Mouse (Mus musculus) c-Kit-negative CD71-positive TER-119-positive erythroid progenitor cells, embryonic 14.5 days (primary cell): Measurements from ENCODE around the gene Rap1gap2.

ENCODE experiments used
- DNase-seq: peaks from one replicate; pipeline ENCODE4 v3.0.0-alpha.2; 2013; ENCODE audit warnings: low read depth, low spot score

Rap1gap2 gene

DNA sequence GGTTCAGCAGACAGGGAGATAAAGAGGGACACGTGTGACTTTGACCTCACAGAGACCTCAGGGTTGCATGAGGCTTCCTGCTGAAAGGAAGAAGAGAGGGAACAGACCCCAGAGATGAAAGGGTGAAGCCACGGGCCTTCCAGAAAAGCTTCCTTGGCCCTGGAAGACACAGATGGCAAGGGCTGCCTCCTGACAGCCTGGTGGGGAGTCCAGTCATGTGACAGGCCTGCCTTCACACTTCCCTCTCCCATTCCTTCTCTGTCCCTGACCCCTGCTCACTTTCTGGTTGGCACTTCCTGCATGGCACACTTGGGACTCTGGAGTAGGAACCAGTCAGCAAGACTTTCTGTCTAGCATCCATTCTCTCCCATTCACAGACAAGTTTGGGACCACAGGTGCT, 148.1 kb downstream of the Rap1gap2 start:
- no peak for DNase-seq

DNA sequence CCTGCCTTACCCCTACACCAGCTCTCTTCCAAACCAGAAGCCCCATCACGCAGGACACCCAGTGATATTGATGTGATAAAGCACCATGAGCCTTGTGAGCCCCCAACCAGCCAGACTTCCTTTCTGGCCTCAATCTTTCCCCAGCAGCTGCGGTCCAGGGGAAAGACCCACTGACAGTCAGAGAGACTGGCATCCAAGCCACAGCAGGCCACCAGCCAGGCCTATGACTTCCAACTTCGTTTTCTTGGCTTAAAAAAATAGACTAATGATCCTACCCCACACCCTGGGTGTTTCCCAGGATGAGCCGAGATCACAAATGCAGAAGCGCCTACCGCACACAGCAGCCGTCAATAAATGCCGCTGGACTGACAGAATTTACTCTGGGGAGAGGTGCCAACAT, 151.1 kb downstream of the Rap1gap2 start:
- no peak for DNase-seq

DNA sequence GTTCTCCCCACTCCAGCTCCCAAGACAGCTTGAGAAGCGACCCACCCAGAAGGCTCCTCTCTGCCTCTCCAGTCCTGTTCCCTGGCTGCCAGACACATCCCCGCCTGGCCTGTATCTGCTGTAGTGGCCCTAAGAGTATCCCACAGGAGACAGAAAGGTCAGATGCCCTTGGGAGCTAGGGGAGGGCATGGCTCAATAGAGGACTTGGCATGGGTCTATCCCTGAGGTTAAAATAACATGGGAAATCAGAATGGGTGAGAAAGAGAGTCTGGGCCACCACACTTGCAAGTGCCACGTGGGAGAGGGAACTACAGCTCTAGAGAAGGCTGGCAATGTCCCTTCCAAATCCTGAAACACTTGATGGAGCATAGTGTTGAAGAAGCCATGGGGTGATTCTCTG, 152.3 kb downstream of the Rap1gap2 start:
- DNase-seq, result no peak

DNA sequence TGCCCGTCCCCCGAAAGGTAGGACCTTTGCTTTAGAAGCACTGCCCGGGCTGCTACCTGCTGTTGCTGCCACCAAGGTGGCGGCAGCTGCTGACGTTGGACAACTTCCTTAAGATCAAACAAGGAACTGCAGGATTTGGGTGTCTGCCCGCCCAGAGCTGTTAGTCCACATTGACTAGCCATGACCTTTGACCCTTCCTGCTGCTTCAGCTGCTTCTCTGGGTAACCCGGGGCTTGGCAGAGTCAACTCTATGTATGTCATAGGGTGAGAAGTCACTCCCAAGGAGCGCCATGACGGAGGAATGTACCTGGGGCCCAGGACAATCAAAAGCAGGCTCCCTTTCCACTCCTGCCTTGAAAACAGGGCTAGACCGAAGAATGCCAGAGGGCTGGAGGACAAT, 153.5 kb downstream of the Rap1gap2 start:
- DNase-seq, result no peak

DNA sequence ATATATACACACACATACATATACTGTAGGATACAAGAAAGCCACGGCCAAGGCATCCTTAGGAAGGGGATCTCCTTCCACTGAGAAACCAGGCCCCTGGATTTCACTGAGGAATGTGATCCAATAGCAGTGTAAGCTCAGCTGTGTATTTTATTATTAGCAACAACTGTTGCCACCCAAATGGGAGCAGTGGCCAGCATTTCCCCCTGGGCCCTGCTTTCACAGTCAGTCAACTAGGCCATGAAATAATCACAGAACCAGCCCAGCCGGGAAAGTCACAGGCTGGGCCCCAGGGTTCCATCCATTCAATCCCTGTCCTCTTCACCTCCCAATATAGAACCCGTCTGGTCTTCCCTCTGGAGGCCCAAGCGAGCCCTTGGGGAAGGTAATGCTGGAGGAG, 162.2 kb downstream of the Rap1gap2 start:
- no peak for DNase-seq

DNA sequence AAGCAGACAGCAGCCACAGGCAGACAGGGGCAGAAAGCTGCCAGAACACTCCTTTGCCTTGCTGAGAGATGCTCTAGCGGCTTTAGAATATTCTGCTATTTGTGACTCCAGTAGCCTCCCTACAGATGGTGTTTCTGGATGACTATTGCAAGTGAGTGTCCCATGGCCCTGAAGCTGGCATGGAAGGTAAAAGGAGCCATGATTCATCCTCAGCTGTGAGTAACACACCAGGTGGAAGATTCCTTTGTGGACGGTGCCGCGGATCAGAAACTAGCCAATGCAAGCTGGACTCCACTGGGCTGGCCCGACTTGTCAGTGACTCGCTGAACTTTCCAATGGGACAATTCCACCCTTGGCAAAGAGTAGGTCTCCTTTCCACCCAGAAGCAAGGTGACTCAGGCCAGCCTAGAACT, 162.7 kb downstream of the Rap1gap2 start:
- DNase-seq, result no peak

DNA sequence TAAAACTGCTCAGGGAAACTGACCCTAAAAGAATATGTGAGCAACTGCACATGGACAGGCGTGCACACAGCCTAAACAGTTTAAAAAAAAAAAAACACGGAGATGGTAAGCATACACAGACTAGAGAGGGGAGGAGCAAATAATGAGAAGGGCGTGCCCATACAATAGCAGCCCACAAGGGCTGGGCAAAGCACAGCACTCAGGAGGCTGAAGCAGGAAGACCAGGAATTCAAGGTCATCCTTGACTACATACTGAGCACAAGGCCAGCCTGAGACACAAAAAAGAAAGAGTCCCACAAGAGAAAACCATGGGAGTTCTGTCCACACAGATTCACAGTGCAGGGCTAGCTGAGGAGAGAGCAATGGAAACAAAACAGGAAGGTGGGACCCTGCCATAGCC, 165.1 kb downstream of the Rap1gap2 start:
- no peak for DNase-seq

DNA sequence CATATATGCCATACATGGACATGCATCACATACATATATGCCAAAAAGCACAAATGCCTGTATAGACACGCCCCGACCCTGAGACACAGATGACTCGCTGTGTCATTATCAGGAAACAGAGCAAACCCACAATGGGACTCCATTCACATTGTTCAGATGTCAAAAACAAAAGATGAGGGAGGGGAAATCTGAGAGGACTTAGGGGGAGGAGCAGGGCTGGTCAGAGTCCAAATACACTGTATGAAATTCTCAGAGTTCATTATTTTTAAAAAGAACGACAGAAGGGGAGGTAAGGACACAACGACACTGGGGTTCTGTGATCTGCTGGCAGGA, 166.8 kb downstream of the Rap1gap2 start:
- DNase-seq, result no peak

DNA sequence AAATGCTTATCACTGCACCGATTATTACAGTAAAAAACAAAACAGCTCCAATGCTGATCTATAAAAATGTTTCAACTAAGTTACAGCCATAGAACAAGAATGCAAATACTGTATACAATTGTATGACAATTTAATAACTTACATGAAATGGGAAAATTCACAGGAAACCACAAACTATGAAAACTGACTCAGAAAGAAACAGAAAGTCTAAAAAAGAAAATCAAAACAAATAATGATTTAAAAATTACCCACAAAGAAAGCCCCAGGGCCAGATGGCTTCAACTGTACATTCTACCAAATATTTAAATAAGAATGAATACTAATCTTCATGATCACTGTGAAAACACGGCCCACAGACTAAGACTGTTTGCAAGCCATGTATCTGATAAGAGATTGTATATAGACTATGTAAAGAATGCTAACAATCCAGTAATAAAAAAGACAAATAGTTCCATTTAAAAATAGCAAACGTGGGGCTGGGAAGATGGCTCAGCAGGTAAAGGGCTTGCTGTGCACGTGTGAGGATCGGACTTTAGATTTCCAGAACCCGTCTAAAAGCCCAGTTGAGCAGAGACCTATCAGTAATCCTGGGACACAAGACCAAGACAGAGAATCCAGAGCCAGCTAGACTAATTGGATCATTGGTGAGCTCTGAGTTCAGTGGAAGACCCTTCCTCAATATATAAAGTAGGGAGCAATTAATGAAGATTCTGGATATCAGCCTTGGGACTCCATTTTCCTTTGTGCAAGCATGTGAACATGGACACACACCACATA, 167.4 kb downstream of the Rap1gap2 start:
- DNase-seq, result no peak

DNA sequence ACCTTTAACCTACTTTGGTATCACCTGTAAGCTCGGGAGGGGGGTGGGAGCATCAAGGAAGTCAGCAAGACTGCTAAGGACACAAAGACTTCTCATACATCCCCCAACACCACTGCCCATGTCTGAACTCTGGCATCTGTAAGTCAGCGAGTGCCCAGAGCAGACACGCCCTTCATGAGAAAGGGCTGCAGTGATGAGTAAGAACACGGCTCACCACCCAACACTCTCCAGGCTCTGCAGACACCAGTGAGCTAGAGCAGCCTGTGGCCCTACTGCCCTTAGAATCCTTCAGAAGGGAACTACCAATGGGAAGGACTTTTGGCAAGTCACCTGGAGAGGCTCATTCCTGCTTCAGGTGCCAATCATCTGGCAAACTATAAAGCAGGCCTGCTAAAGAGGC, 168.3 kb downstream of the Rap1gap2 start:
- DNase-seq, result no peak

DNA sequence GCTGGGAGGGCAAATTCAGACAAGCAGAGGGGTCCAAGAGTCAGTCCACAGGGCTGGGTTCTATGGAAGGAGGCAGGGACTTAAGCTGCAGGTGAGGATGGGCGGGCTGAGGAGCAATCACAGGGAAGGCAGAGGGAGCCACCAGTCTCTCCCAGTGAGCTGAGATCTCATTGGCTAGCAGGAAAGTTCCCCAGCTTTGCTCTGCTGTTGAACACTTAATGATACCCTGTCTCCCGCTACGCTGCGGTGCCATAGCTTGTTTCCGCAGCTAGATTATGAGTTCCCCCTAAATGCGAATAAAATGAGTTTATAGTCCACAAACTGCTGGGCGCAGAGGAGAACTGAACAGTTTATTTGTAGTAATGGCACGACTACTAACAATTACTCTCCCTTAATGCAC, 170.6 kb downstream of the Rap1gap2 start:
- DNase-seq, result no peak

DNA sequence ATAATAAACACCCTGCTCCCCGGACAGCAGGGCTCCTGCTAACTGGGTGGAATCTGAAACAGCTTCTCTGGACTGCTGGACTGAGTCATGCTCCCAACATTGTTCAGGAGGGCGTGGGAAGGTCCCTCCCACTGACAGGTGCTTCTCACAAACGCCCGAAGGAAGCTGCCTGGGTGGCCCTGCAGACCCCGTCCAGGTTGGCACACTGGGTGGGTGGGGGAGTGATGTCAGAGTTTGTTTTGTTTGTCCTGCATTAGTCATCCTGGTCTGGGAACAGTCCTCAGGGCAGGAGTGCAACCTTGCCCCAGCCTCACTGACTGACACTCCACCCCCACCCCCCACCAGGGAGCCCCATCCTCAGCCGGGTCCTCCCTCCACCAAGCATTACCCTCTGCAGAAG, 171.5 kb downstream of the Rap1gap2 start:
- no peak for DNase-seq

DNA sequence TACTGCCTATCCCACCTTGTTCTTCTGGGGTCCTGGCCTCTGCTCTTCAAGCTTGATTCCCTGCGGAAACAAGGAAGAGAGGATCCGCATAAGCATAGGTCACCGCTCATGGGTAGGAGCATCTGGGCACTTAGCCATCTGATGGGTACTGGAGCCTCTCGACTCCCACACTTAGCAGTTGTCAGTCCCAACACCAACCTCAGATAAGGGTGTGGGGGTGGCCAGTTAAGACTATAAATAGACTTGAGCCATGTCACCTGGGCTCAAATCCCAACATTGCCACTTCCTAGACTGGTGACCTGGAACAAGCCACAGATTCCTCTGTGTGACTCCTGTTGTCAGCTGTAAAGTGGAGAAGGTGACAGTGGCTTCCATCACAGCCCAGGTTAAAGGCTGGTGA, 172.5 kb downstream of the Rap1gap2 start:
- no peak for DNase-seq

DNA sequence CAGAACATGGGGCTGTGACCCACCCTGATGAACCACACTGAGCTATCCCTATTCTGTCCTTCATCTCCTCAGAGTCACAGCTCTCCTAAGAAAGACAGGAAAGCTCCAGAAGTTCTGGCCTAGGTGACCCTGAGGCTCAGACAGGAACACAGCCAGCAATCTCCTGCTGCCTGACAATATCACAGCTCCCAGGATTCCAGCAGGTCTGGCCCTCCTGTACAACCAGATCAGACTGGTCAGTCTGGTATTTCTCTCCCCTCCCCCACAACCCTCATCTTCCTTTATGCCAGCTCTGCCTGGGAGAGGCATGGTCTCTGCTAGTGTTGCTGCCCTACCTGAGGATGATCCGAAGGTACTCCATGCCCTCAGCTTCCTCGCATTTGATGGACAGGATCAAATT, 175.3 kb downstream of the Rap1gap2 start:
- DNase-seq, result no peak

DNA sequence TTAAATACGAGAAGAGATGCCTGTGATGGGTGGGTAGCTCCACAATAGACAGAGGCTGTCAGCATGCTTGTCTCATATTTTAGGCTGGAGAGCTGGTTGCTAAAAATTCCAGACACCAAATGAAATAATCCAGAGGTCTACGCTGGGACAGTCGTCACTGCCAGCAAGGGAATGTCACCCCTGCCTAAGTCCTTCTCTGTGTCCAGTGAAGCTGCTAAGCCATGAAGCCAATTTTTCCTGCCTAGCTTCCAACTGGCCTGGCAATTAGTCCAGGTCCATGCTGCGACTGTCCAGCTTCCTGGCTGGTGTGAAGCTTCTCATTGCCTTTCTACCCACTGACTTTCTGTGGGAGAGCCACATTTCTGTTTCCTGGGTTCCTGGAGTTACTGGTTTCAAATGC, 177.7 kb downstream of the Rap1gap2 start:
- no peak for DNase-seq

DNA sequence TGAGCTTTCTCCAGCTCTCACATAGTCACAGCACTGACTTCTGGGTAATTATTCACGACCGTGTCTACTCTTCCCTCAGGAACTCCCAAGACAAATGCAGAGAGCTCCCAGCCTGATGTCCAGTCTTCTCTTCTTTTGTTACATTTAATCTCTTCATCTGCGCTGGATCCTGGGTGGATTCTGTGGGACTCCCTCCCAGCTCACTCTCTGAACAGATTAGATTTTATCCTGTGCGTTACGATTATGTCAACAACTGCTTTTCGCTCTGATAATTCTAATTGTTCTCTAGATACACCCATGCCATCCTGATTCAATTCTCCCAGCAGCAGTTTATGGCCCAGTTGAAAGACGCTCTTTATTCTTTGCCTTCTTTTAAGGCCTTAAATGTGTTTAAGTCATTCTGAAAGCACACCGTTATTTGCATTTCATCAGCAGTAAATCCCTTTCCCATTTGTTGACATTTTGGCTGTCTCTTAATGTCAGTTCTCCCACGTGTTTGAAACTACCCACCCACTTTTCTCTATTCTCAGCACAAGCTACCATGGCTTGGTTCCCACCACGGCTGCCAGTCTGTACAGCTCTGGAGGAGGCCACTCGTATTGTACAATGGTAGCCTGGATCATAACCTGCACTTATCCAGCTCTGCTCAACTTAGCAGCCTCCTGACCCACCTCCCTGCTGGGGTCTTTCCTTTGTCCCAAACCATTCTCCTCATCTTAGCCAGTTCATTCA, 180.8 kb downstream of the Rap1gap2 start:
- no peak for DNase-seq

DNA sequence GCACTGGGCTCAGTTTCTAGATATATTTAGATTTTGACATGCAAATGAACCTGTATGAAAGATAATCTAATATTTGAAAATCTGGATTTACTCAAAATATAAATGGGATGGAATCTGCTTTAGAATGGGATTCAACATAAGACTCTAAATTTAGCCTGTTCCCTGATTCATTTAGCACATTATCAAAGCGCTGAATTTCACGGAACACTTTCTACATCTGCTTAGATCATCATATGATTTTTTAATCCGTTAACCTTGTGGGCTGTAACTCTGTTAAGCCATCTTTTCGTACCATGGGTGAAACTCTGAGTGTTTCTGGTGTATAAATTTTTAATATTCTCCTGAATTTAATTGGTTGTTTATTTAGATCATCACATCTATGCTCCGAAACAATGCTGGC, 184.4 kb downstream of the Rap1gap2 start:
- no peak for DNase-seq

DNA sequence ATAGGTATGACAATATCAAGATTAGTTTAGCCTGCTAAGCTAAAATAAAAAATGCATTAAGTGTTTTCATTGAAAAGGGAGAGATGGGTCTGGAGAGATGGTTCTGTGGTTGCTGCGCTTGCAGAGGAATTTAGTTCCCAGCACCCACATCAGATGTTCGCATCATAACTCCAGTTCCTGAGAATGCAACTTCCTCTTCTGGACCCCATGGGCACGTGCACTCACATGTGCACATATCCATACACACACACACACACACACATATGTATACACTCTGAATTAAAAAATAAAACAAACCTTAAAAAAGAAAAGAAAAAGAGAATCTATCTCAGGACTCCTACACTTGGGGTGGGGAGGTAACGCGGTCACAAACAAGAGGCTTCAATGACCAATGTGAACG, 188.7 kb downstream of the Rap1gap2 start:
- no peak for DNase-seq

DNA sequence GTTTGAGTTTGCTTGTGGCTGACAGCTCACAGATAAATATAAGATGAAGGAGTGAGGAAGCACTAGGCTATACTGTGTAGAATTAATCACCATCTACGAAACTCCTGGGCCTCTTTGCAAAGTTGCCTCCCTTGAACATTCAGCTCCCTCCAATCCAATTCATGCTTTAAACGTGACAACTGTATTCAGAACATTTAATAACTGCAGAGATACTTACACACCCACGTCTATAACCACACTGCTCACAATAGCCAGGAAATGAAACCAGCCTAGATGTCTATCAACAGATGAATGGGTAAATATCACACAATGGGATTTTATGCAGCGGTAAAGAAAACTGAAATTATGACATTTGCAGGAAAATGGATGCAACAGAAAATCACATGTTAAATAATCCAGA, 189.6 kb downstream of the Rap1gap2 start:
- DNase-seq, result no peak

DNA sequence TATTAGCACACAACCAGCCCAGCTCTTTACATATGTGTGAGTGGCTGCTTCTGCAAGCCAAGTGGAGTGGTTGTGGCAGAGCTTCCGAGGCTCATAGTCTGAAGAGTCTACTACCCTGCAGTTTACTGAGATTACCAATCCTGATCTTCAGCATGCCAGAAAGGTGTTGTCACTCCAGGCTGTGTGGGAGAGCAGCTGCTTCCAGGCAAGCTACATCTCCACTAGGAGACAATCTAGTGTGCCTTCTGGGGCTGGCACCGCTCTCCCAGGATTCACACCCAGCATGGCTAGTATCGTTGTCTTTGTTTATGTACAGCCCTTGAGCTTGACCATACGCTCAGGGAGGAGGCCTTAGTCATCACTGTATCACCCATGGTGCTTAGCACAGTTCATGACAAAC, 191.1 kb downstream of the Rap1gap2 start:
- DNase-seq, result no peak

DNA sequence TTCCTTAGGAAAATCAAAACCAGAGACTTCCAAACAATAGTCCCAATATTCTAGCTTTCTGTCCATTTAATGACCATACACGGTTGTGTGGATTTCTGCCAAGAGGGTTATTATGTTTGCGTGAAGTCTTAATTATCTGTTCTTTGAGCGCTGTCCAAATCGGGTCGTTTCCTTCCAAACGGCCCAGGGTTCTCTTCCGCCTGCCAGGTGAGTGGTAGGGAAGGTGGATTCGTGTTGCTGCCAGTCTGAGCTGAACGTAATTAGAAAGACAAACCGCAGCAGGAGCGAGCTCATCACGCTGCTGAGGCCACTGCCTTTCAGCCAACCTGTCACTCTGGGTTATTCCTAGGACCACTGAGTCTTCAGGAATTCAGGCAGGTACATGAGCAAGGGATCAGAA, 195.0 kb downstream of the Rap1gap2 start:
- DNase-seq, result no peak

DNA sequence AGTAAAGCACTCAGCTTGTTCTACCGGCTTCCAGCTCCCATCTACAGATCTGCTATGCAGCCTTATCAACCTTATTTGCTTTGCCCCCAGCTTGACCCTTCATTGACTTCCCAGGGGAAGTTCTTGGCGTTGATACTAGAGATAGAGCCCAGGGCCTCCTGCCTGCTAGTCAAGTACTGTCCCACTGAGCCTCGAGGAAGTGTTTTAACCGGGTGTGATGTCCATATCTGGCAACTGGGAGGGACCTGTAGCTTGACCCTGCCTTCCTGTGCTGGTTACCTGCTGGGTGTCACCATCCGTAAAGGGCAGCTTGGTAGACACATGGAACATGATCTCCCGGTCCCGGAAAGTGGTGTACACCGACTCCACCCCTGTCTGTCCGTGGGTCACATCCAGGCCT, 196.6 kb downstream of the Rap1gap2 start:
- DNase-seq, result no peak

DNA sequence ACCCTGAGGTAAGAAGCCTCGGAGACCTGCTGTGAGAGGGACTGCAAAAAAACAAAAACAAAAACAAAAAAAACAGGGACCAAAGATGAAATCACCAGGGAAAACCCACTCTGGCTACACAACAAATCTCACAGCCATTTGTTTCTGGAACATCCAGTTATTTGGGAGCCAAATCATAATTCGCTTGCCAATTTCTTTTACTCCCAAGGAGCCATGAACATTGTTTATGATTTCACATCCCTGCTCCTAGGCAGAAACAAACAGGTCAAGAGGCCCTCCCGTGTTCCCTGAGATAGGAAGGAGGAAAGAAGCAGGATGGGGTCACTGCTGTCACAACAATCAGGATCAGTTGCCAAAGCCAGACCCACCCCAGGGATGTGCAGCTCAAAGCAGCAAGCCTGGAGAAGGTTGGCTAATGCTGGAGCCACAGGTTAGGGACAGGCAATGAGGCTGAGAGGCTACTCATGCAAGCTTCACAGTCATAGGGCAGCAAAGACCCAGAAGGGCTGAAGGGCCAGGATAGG, 197.2 kb downstream of the Rap1gap2 start:
- no peak for DNase-seq
